Mouse (Mus musculus): ENCODE data around the gene Mtif2. TPM values are rescaled to one million over a fixed set of nuclear protein-coding genes. Genes with fewer than 3 reads are reported as not detected.

Gene Mtif2
- polyA plus RNA-seq, 1 experiment from 2014 or later, result 56.1 TPM

- no peak overlapping the region for H3K27ac ChIP-seq
- no peak overlapping the region for H3K4me2 ChIP-seq
- no peaks in the 10 kb centered on the region for H3K9me3 ChIP-seq
- no peaks in the 10 kb centered on the region for H3K27me3 ChIP-seq
- no peak overlapping the region for H3K4me3 ChIP-seq (replicated peaks)
- no peaks in the 10 kb centered on the region for H3K36me3 ChIP-seq (replicated peaks)
- no peak overlapping the region for H3K9ac ChIP-seq
- no peak for ATAC-seq (ENCODE audit: low FRiP score)
- H3K4me1 ChIP-seq, result no peaks in the 10 kb centered on the region
- WGBS, result 88% methylated on average over 3 of the region's 3 CpGs
Observed at GRCm38 (mm10) chr11:29571536-29571935, 45.3 kb downstream of the Mtif2 start.

- WGBS, result 82% methylated on average over 2 of the region's 2 CpGs
- ATAC-seq (ENCODE audit: low FRiP score), result no peak
- Histone ChIP-seq H3K4me3 (replicated peaks) (no peak overlapping the region), H3K4me2 (no peak overlapping the region), H3K27me3 (no peaks in the 10 kb centered on the region), H3K9me3 (no peaks in the 10 kb centered on the region), H3K27ac (no peak overlapping the region), H3K36me3 (replicated peaks) (no peaks in the 10 kb centered on the region), H3K4me1 (no peaks in the 10 kb centered on the region), H3K9ac (no peak overlapping the region)
Observed at GRCm38 (mm10) chr11:29572656-29573055, 46.4 kb downstream of the Mtif2 start.

GRCm38 (mm10) chr11:29579610-29580009 lies 53.4 kb downstream of the Mtif2 start:
- H3K4me1 ChIP-seq, result no peaks in the 10 kb centered on the region
- no peak for ATAC-seq (ENCODE audit: low FRiP score)

More at GRCm38 (mm10) chr11:29579610-29580009, 53.4 kb downstream of the Mtif2 start:
- no peak overlapping the region for H3K9ac ChIP-seq
- no peak overlapping the region for H3K4me3 ChIP-seq (replicated peaks)
- no peaks in the 10 kb centered on the region for H3K9me3 ChIP-seq
- H3K27me3 ChIP-seq, result no peaks in the 10 kb centered on the region
- H3K36me3 ChIP-seq (replicated peaks), result no peaks in the 10 kb centered on the region
- H3K27ac ChIP-seq, result no peak overlapping the region
- H3K4me2 ChIP-seq, result no peak overlapping the region

Other genes starting within 250 kb of the Mtif2 start
- gene Ccdc88a, start 152.8 kb upstream of the Mtif2 start, polyA plus RNA-seq (2016; fragmentation: Nextera tagmentation; extraction: Ambion mirVana), result 81.8 and 86.6 TPM in 2 replicates
- gene Prorsd1, start 11.4 kb upstream of the Mtif2 start, polyA plus RNA-seq (2016; fragmentation: Nextera tagmentation; extraction: Ambion mirVana), result 14.3 and 18.6 TPM in 2 replicates
- gene Clhc1, start 21.5 kb downstream of the Mtif2 start, polyA plus RNA-seq (2016; fragmentation: Nextera tagmentation; extraction: Ambion mirVana), result 0.26 and 0.42 TPM in 2 replicates
- 790 and 842 TPM in 2 replicates for gene Rps27a, start 21.7 kb downstream of the Mtif2 start, polyA plus RNA-seq (2016; fragmentation: Nextera tagmentation; extraction: Ambion mirVana)
- 103 and 104 TPM in 2 replicates for gene Rtn4, start 166.5 kb downstream of the Mtif2 start, polyA plus RNA-seq (2016; fragmentation: Nextera tagmentation; extraction: Ambion mirVana)